Mouse (Mus musculus) cortical plate, adult 2 months (tissue): ENCODE results near the gene Tmpo.

Experiments used
- CTCF ChIP-seq: fragments of 200-500 bp; IDR thresholded peaks from 2 replicates; pipeline ENCODE4 v1.5.1; 2011; ENCODE audit warnings: mild to moderate bottlenecking, control low read depth, low read length; ENCODE audit not compliant: insufficient read depth; ENCODE audit errors: extremely low read depth
- POLR2A ChIP-seq: fragments of 200-500 bp; IDR thresholded peaks from 2 replicates; pipeline ENCODE4 v1.6.1; 2011; ENCODE audit warnings: mild to moderate bottlenecking, low read length, control low read depth; ENCODE audit not compliant: insufficient read depth; ENCODE audit errors: extremely low read depth

DNA sequence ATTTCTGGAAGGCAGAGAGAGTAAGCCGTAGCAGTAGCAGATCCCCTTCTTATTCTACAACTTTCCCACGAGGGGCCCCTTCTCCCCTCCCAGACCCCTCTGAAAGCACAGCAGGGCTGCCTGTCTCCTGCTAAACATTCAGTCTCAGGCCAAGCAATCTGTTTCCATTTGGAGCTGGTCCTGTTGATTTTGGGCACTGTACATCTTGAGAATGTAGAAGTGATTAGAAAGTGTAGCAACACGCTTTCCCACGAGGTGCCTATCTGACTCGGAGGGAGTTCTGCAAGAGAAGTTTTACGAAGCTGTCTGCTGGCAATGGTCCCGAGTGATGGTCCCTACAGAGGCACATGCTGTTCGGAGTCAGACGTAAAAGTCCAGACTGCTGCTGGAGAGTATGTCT, 27.3 kb upstream of the Tmpo start:
- TF ChIP-seq CTCF (no peak), POLR2A (no peak)
